Mouse (Mus musculus) right cerebral cortex, postnatal 4 days (tissue): ENCODE measurements around the gene Smim27.
"Not testable (repeated sequence)": the region's sequence is repeated elsewhere in the genome, so short reads cannot be mapped to it uniquely, and the experiment has no call there.

Source experiments
- DNase-seq: peaks from one replicate; pipeline ENCODE4 v3.0.0-alpha.2; 2022

Gene Smim27

DNA sequence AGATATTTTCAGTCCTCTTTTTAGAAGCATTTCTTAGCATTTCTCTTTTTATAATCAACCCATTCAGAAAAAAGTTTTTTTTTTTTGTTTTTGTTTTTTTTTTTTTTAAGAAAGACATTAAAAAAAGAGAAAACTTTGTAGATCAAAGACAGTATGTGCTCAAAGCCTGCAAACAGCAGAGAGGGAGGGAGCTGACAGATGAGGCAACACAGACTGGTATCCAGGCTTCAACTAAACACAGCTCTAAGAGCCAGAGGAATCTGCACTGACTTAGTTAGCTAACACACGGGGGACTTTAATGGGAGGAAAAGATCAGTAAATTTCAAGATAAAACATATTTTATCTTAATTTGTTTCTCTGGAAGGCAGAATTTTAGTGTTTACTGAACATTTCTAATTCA lies 5.1 kb upstream of the Smim27 start:
- no peak for DNase-seq

DNA sequence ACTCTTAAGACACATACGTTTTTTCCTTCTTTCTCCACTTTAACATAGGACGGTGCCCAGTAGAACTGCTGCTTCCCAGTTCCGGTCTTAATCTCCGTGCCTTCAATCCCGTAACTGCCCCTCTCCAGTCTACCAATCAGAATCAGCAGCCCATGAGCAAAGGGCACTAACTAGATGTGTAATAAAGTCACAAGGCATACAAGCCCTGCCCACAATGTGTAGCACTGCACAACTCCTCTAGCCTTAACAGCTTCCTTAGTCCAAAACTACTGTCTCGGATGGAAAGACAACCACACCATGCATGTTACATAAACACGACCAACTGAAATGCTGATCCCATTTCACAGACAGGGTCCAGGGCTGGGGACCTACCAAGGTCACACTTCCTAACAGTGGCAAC lies 1.7 kb upstream of the Smim27 start:
- DNase-seq: no peak

- DNase-seq: peak; percentile 94
Measured at GRCm38 (mm10) chr4:40268204-40268813, 1.1 kb upstream of the Smim27 start.

DNA sequence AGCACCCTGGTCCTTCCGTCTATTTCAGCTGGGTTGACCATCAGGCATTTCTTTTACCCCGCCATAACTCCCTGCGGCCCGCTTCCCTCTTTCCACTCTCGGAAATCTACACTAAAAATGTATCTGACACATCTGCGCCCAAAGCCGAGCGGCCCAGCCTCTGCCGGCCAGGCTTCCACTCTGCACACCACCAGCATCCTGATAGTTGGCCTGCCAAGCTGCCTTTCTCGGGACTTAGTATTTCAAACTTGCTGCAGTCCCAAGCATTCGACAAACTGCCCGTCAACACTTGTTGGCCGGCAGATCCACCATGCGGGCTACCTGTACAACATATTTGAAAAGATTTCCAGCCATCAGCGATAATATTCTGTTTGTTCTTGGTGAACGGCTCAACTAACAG lies 544 bp upstream of the Smim27 start:
- no peak for DNase-seq

GRCm38 (mm10) chr4:40278880-40279275 lies 9.5 kb downstream of the Smim27 start:
- no peak for DNase-seq

- DNase-seq: peak; percentile 98
Measured at GRCm38 (mm10) chr4:40279276-40279900, 10.0 kb downstream of the Smim27 start, which contains the start of gene Ndufb6. Ndufb6 (minus strand) TSS chr4:40279421.

- DNase-seq: peak; percentile 75
Measured at GRCm38 (mm10) chr4:40285582-40285981, 16.2 kb downstream of the Smim27 start.

GRCm38 (mm10) chr4:40287415-40287814 lies 18.0 kb downstream of the Smim27 start:
- DNase-seq: no peak

DNA sequence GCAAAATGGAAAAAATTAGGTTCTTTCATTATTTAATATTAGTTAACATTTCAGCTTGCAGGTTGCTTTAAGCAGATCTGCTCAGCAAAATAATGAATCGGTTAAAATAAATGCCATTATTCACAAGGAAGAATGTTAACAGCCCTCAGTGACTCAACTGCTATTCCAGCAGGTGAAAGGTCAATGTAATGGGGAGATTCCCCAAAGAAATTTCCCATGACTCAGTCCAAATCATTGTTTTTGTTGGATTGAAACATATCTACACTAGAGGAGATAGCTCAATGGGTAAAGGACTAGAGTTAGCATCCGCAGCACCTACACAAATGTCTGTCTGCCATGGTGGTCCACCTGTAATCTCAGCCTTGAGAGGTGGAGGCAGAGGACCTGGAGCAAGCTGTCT lies 19.7 kb downstream of the Smim27 start:
- DNase-seq: no peak

- not testable (repeated sequence) for DNase-seq
Measured at GRCm38 (mm10) chr4:40291511-40291910, 22.1 kb downstream of the Smim27 start.

DNA sequence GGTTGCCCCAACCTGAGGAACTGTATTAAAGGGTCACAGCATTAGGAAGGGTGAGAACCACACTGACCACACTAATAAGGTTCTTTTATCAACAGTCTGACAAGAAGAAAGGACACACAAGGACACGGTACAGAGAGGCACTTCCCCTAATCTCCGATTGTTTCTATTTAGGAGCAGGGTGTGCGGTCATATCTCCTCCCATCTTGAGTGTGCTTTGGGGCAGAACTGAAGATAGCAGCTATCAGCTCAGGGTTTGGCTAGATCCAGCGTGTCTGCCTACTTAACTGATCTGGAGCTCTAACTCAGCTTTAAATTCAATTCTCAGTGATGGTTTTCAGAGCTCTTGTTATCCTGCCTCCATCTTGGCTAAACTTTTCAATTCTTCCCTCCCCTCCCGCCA lies 29.8 kb downstream of the Smim27 start:
- DNase-seq: no peak

DNA sequence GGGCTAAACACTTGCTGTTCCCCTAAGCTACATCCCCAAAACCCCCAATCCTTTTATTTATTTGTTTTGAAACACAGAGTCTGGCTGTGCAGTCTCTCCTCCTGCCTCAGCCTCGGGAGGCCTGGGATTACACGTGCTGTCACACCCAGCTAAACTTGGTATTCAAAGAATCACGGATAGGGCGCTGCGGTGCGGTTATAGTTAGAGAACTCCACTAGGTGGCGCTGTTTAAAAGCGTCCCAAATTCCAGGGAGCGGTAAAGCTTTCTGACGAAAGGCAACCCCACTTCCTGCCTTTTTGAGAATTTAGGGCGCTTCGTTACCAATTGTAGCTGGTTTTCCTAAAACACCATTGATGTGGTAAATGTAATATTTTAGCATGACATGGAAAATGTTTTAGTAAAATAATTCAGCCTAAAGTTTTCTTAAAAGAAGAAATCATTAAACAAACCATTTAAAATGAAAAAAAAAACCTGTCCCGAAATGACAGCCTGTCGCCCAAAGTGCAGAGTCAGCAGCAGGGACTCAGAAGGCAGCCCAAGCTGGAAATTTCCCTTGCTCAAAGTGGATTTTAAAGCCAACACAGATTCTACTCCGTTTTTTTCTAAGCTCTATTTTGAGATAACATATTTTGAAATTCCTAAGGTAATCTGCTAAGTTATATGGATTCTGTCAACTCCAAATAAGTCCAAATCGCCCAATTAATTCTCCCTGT lies 31.9 kb downstream of the Smim27 start:
- DNase-seq: peak; percentile 69

DNA sequence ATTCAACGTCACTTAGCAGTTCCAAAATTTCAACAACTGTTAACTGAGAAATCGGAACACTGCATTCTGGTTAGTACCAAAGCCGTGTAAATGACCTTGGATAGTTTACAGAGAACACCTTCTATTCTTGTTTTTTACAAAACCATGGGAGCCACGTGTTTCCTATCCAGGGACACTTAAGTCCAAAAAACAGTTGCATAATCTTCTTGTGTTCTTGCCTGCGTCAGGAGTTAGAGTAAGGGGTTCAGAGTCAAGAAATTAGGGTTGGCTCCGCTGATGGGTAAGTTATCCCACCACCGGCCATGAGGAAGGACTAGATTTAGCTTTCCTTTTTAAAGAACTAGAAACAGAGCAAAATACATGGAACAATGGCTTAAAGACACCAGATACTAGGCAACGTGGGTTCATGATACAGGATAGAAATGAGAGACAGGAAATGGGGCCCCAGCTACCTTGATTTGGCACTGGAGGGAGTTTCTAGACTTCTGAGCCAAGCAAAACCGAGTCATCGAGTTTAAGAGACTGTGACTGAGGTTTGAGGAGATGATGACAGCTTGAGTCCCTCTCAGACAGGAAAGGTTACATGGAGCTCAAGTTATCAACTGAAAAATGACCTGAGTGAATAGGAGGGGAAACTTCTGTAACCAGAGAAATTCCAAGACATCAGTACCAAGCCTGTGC lies 33.2 kb downstream of the Smim27 start:
- no peak for DNase-seq

- no peak for DNase-seq
Measured at GRCm38 (mm10) chr4:40309682-40310081, 40.3 kb downstream of the Smim27 start.

DNA sequence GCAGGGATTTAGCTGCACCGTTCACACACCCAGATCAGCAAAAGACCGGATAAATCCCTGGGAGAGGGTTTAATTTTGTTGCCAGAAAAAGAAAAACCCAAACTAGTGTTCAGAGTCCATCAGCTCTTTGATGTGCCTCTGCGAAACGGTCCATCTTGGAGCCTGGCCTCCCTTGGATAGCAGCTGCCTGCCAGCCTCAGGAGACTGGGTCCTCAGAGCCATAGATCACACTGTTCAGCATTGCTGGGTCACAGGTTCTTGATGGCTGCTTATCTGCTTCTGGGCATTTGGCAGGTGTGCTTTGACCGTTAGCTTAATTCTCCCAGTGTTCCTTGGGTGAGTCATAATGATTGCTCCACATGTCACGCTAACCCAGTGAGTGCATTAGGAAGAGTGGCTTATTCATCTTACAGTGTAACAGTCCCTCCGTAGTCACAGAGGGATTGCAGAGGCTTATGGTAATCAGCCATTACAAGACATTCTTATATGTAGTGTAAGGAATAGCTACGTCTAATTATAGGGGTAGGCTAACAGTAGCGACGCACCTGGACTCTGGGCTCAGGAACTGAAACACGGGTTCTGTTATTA lies 41.5 kb downstream of the Smim27 start:
- DNase-seq: no peak

DNA sequence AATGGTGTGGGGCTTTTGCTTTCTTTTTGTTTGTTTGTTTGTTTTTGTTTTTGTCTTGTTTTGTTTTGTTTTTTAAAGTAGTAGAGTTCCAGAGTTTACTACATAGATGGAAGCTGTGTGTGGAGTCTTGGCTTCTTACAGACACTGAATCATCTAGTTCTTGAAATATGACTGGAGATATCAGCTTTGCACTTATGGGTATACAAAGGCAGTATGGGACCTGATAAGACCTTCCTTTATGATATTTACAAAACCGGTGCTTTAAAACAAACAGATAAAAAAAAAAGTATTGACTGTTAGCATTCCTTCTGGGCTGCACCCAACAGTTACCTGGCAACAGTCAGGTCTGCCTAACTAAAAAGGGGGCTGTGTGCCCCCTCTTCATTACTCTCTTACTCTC lies 42.8 kb downstream of the Smim27 start:
- no peak for DNase-seq

- no peak for DNase-seq
Measured at GRCm38 (mm10) chr4:40313026-40313425, 43.6 kb downstream of the Smim27 start.

DNA sequence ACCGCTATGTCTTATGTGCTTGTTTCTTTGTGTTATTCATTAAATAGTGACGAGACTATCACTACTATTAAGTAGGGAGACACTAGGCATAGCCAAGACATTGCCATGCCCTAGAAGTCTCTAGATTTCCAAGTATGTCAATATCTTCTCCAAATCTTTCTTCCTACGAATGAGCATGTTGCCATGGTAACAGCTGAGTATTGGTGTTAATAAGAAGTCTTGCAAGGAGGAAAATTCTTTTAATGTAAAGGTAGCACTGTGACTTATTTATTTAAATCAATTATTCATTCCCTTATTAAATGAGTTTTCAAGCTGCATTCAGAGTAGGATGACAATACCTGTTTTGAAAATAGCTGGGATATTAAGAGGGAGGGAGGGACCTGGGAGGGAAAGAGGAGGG lies 48.0 kb downstream of the Smim27 start:
- no peak for DNase-seq
